Comparison of ENCODE assay signal across 21 mouse cellular contexts in genomic region chr10:86010636-86011035, GRCm38 (mm10). TPM values are rescaled to one million over a fixed set of nuclear protein-coding genes. Genes with fewer than 3 reads are reported as not detected.
DNase-seq lines count a peak whose midpoint lies in the region; ATAC-seq lines count a peak whose summit lies in the region.
"Had no signal": no experiment of that assay in that cellular context is flagged by ENCODE, and none has a peak within 500 bp of the region (broad histone marks: within the 10 kb centered on the region; RNA-seq: fewer than 3 reads in every experiment).

No protein-coding gene starts in this region.

- intact Hi-C loops in left cerebral cortex, postnatal 14 days (cut with DNase I): no loop called here

- DNase-seq in 416B (ENCODE audit: low read depth) (peak; percentile 27), NIH3T3 (ENCODE audit: low read depth) (peak; percentile 77)
- DNase-seq in adrenal gland, postnatal 36 days: peak; percentile 43 to 55
- no peak for DNase-seq in left cerebral cortex, postnatal 14 days (ENCODE audit: low spot score in 2 of 2)
- no peak for DNase-seq in cerebellum, postnatal 4 days (ENCODE audit: low spot score in 2 of 2)
- no peak for DNase-seq in spleen, postnatal 36 days (ENCODE audit: low spot score in 2 of 2)
- DNase-seq: cerebellum, adult 2 months; kidney, postnatal 10 days; liver, postnatal 0 days; lung, postnatal 36 days; right cerebral cortex, postnatal 25 days had no signal

- peak; percentile 43; the same call in 1 of the 2 replicates for ATAC-seq in megakaryocyte, adult 5-6 weeks (ENCODE audit: poor library complexity, severe bottlenecking)
- ATAC-seq: CD4-positive, CD25-positive, alpha-beta regulatory T cell, adult 4 months; intestine, embryonic 15.5 days; liver, postnatal 0 days had no signal

RNA-seq across cellular contexts. Expression of gene Bpifc, which starts 1.1 kb away (rescaled TPM):
- 1 to 10 TPM in 1 of 2 experiments, under 1 TPM in 1; 0.13 to 1.2 TPM for total RNA-seq in adrenal gland, postnatal 36 days (2021)
- 0.13 TPM in 1 of 2 replicates, not detected in the other for total RNA-seq in megakaryocyte, adult 5-6 weeks (2015)
- total RNA-seq in megakaryocyte, adult 5-6 weeks (2017): 0.07 TPM in 1 of 2 replicates, not detected in the other
- total RNA-seq in left cerebral cortex, postnatal 14 days (2021): not detected
- total RNA-seq: ES-E14; gastrocnemius, adult 18-20 months; heart, postnatal 25 days; layer of hippocampus, adult 18-20 months; left cerebral cortex, postnatal 10 days; liver, adult 2 months; neutrophil, adult 5-6 weeks had no signal

RNA-seq across cellular contexts. Expression of gene Fbxo7, which starts 11.1 kb away (rescaled TPM):
- total RNA-seq in adrenal gland, postnatal 36 days (2021): 10 to 100 TPM; 20.8 to 28.0 TPM
- total RNA-seq in megakaryocyte, adult 5-6 weeks (2015): 17.5 and 18.8 TPM in 2 replicates
- total RNA-seq in megakaryocyte, adult 5-6 weeks (2017): 11.1 and 12.0 TPM in 2 replicates
- 10 to 100 TPM; 23.4 to 25.7 TPM for total RNA-seq in left cerebral cortex, postnatal 14 days (2021)

RNA-seq across cellular contexts. Expression of gene Rtcb, which starts 53.0 kb away (rescaled TPM):
- total RNA-seq in adrenal gland, postnatal 36 days (2021): 100 to 1,000 TPM; 122 to 125 TPM
- 34.3 and 38.8 TPM in 2 replicates for total RNA-seq in megakaryocyte, adult 5-6 weeks (2015)
- 79.5 and 91.3 TPM in 2 replicates for total RNA-seq in megakaryocyte, adult 5-6 weeks (2017)
- total RNA-seq in left cerebral cortex, postnatal 14 days (2021): 10 to 100 TPM; 95.1 to 95.2 TPM

Comparison
In these comparisons a context has a peak if more than half of its experiments do, and no peak if none do; other contexts are left out.
1. DNase-seq: peak in 416B (single experiment), NIH3T3 (single experiment) and adrenal gland, postnatal 36 days (2 of 2); none in left cerebral cortex, postnatal 14 days (0 of 2), cerebellum, postnatal 4 days (0 of 2) and spleen, postnatal 36 days (0 of 2).